Mouse (Mus musculus) myocyte (in vitro differentiated cells): ENCODE data around the gene Taf8. TPM values are rescaled to one million over a fixed set of nuclear protein-coding genes. Genes with fewer than 3 reads are reported as not detected.

Experiments used
- H3K27me3 ChIP-seq: one replicate; pipeline ENCODE4 v1.6.1; 2011; ENCODE audit not compliant: control insufficient read depth, insufficient read depth, insufficient read length
- H3K36me3 ChIP-seq: one replicate; pipeline ENCODE4 v1.6.1; 2011; ENCODE audit not compliant: control insufficient read depth, insufficient read depth
- H3K4me2 ChIP-seq: one replicate; pipeline ENCODE4 v1.6.1; 2011; ENCODE audit warnings: low read depth, control low read depth
- H3K4me3 ChIP-seq: one replicate; pipeline ENCODE4 v1.5.1; 2011; ENCODE audit warnings: mild to moderate bottlenecking, control low read depth, moderate library complexity
- H3K79me2 ChIP-seq: one replicate; pipeline ENCODE4 v1.6.1; 2011; ENCODE audit not compliant: control insufficient read depth, insufficient read depth
- H3ac ChIP-seq: one replicate; pipeline ENCODE4 v1.6.1; 2011; ENCODE audit not compliant: control insufficient read depth, insufficient read length
- CEBPB ChIP-seq: IDR thresholded peaks from 2 replicates; pipeline ENCODE4 v1.6.1; 2011; ENCODE audit warnings: mild to moderate bottlenecking, moderate library complexity; ENCODE audit not compliant: poor library complexity, insufficient read depth, severe bottlenecking
- E2F4 ChIP-seq: IDR thresholded peaks from one replicate; pipeline ENCODE4 v1.6.1; 2011; ENCODE audit warnings: mild to moderate bottlenecking, control low read depth, moderate library complexity; ENCODE audit not compliant: insufficient read depth
- MAX ChIP-seq: IDR thresholded peaks from one replicate; pipeline ENCODE4 v1.6.1; 2011; ENCODE audit warnings: low read depth, mild to moderate bottlenecking, control low read depth
- MYOD1 ChIP-seq, 3 experiments: IDR thresholded peaks; one replicate each; pipeline ENCODE4 v1.6.1; 2011; ENCODE audit warnings: control low read depth in 2 of 3, low read depth in 2 of 3, mild to moderate bottlenecking in 2 of 3, moderate library complexity in 1 of 3; ENCODE audit not compliant: insufficient read length in 2 of 3, control insufficient read depth in 1 of 3
- MYOG ChIP-seq, 3 experiments: IDR thresholded peaks; one replicate each; pipeline ENCODE4 v1.6.1; 2011; ENCODE audit warnings: control low read depth in 2 of 3, low read depth in 2 of 3, mild to moderate bottlenecking in 2 of 3; ENCODE audit not compliant: insufficient read length in 2 of 3, control insufficient read depth in 1 of 3, insufficient read depth in 1 of 3
- POLR2A ChIP-seq: IDR thresholded peaks from one replicate; pipeline ENCODE4 v1.6.1; 2011; ENCODE audit warnings: low read depth, mild to moderate bottlenecking, control low read depth, moderate library complexity; ENCODE audit not compliant: insufficient read length
- POLR2AphosphoS2 ChIP-seq: IDR thresholded peaks from one replicate; pipeline ENCODE4 v1.6.1; 2011; ENCODE audit warnings: low read depth, control low read depth; ENCODE audit not compliant: insufficient read length
- REST ChIP-seq: IDR thresholded peaks from one replicate; pipeline ENCODE4 v1.6.1; 2011; ENCODE audit warnings: mild to moderate bottlenecking, control low read depth, moderate library complexity; ENCODE audit not compliant: insufficient read depth, insufficient read length
- SRF ChIP-seq: IDR thresholded peaks from one replicate; pipeline ENCODE4 v1.6.1; 2011; ENCODE audit warnings: low read depth; ENCODE audit not compliant: control insufficient read depth, insufficient read length
- TCF12 ChIP-seq: IDR thresholded peaks from one replicate; pipeline ENCODE4 v1.6.1; 2011; ENCODE audit warnings: mild to moderate bottlenecking, control low read depth; ENCODE audit not compliant: poor library complexity, insufficient read depth, severe bottlenecking
- TCF3 ChIP-seq: IDR thresholded peaks from one replicate; pipeline ENCODE4 v1.6.1; 2011; ENCODE audit warnings: low read depth, control low read depth; ENCODE audit not compliant: insufficient read length
- USF1 ChIP-seq: IDR thresholded peaks from one replicate; pipeline ENCODE4 v1.6.1; 2011; ENCODE audit warnings: low read depth, mild to moderate bottlenecking, control low read depth, moderate library complexity
- polyA plus RNA-seq: library from polyadenylated mRNA; unstranded; fragments of >200 nt; fragmentation: generic; extraction: Trizol; gene quantifications from one replicate; pipeline ENCODE4 v1.2.1, GENCODE M21; 2012; ENCODE audit warnings: missing spikeins

The Taf8 gene
- polyA plus RNA-seq, 1 experiment, result 13.4 TPM

GRCm38 (mm10) chr17:47436907-47437547, 65.1 kb downstream of the Taf8 start, which contains the start of gene 1700001C19Rik:
Gene 1700001C19Rik, minus strand, starts transcription at chr17:47437376.
- no peaks in the 10 kb centered on the region for H3K79me2 ChIP-seq
- TF ChIP-seq CEBPB (no peak), MYOD1 (IDR thresholded peaks at IDR 0.05; ENCODE audit: control insufficient read depth in 1 of 3, insufficient read length in 2 of 3, low read depth in 2 of 3) (no peak), REST (no peak), MAX (no peak), SRF (no peak), POLR2A (no peak), TCF12 (no peak), TCF3 (no peak), POLR2AphosphoS2 (no peak), E2F4 (no peak), USF1 (no peak), MYOG (IDR thresholded peaks at IDR 0.05; ENCODE audit: control insufficient read depth in 1 of 3, insufficient read depth in 1 of 3, insufficient read length in 2 of 3, low read depth in 2 of 3) (no peak)
- H3K27me3 ChIP-seq, result peaks cover 30% of the 10 kb centered on the region
- H3ac ChIP-seq, result no peak within 1 kb of the TSS
- H3K4me3 ChIP-seq, result no peak within 1 kb of the TSS
- peak within 1 kb of the TSS; percentile 34 for H3K4me2 ChIP-seq
- no peaks in the 10 kb centered on the region for H3K36me3 ChIP-seq

- Histone ChIP-seq H3K27me3 (peaks cover 30% of the 10 kb centered on the region), H3K4me3 (no peak within 1 kb of the TSS), H3K4me2 (peak within 1 kb of the TSS; percentile 34), H3K36me3 (no peaks in the 10 kb centered on the region), H3ac (no peak within 1 kb of the TSS), H3K79me2 (no peaks in the 10 kb centered on the region)
- no peak for TF ChIP-seq MYOG (IDR thresholded peaks at IDR 0.05; ENCODE audit: control insufficient read depth in 1 of 3, insufficient read depth in 1 of 3, insufficient read length in 2 of 3, low read depth in 2 of 3)
- no peak for TF ChIP-seq REST
- TF ChIP-seq MYOD1 (IDR thresholded peaks at IDR 0.05; ENCODE audit: control insufficient read depth in 1 of 3, insufficient read length in 2 of 3, low read depth in 2 of 3), result no peak
- no peak for TF ChIP-seq CEBPB
- no peak for TF ChIP-seq USF1
- TF ChIP-seq MAX, result no peak
- no peak for TF ChIP-seq TCF12
- TF ChIP-seq TCF3, result no peak
- TF ChIP-seq E2F4, result no peak
- TF ChIP-seq POLR2AphosphoS2, result no peak
- TF ChIP-seq POLR2A, result no peak
- TF ChIP-seq SRF, result no peak
Observed at GRCm38 (mm10) chr17:47436156-47436906, 65.8 kb downstream of the Taf8 start, which contains the start of gene AI661453. Gene AI661453, plus strand, starts transcription at chr17:47436615.

Other genes starting within 250 kb of the Taf8 start
- 97.9 TPM for gene Mrps10, start 133.4 kb downstream of the Taf8 start, polyA plus RNA-seq
- gene Guca1b, start 116.9 kb downstream of the Taf8 start, polyA plus RNA-seq, result 0.20 TPM
- 1.2 TPM for gene Guca1a, start 101.7 kb downstream of the Taf8 start, polyA plus RNA-seq
- 0.08 TPM for gene AI661453, start 65.7 kb downstream of the Taf8 start, polyA plus RNA-seq
- not detected for gene 1700001C19Rik, start 64.9 kb downstream of the Taf8 start, polyA plus RNA-seq
- gene Ccnd3, start 2.8 kb upstream of the Taf8 start, polyA plus RNA-seq, result 858 TPM
- gene Bysl, start 109.2 kb upstream of the Taf8 start, polyA plus RNA-seq, result 41.0 TPM
- gene Med20, start 109.3 kb upstream of the Taf8 start, polyA plus RNA-seq, result 33.4 TPM
- gene Gm20517, start 109.3 kb upstream of the Taf8 start, polyA plus RNA-seq, result 1.5 TPM
- 2.5 TPM for gene Usp49, start 128.4 kb upstream of the Taf8 start, polyA plus RNA-seq
- gene Tomm6, start 186.1 kb upstream of the Taf8 start, polyA plus RNA-seq, result 232 TPM
- 3.4 TPM for gene Frs3, start 186.7 kb upstream of the Taf8 start, polyA plus RNA-seq
- 1.3 TPM for gene Gm21981, start 192.2 kb upstream of the Taf8 start, polyA plus RNA-seq
- gene Prickle4, start 192.4 kb upstream of the Taf8 start, polyA plus RNA-seq, result 0.32 TPM
- gene Pgc, start 224.6 kb upstream of the Taf8 start, polyA plus RNA-seq, result not detected
- gene Tfeb, start 234.7 kb upstream of the Taf8 start, polyA plus RNA-seq, result 16.5 TPM